Mouse (Mus musculus) gastrocnemius, adult 2 months (tissue): Measurements from ENCODE around the gene Hoxa2. TPM values are rescaled to one million over a fixed set of nuclear protein-coding genes. Genes with fewer than 3 reads are reported as not detected.

Source experiments
- DNase-seq: peaks from one replicate; pipeline ENCODE4 v3.0.0; 2022
- H3K27ac ChIP-seq: fragments of 200-600 bp; 2 replicates; pipeline ENCODE4 v1.8.1; 2022; ENCODE audit warnings: mild to moderate bottlenecking
- H3K4me3 ChIP-seq: fragments of 200-600 bp; 2 replicates; pipeline ENCODE4 v1.8.1; 2022; ENCODE audit warnings: mild to moderate bottlenecking, moderate library complexity
- CTCF ChIP-seq: fragments of 200-600 bp; IDR thresholded peaks from 2 replicates; pipeline ENCODE4 v1.8.1; 2022; ENCODE audit warnings: antibody characterized with exemption, mild to moderate bottlenecking, moderate library complexity
- intact Hi-C: fragments of 180-260 bp; cut with DNase I; formaldehyde crosslinking; loops from one replicate; pipeline ENCODE4 v1.15.1; 2025
- total RNA-seq, 2 experiments: library from RNA; stranded (reverse); gene quantifications; 2 replicates each; pipeline ENCODE4 v1.2.3; 2021

Gene Hoxa2
- total RNA-seq, 2 experiments from 2014 or later: 0.47 to 0.56 TPM

DNA sequence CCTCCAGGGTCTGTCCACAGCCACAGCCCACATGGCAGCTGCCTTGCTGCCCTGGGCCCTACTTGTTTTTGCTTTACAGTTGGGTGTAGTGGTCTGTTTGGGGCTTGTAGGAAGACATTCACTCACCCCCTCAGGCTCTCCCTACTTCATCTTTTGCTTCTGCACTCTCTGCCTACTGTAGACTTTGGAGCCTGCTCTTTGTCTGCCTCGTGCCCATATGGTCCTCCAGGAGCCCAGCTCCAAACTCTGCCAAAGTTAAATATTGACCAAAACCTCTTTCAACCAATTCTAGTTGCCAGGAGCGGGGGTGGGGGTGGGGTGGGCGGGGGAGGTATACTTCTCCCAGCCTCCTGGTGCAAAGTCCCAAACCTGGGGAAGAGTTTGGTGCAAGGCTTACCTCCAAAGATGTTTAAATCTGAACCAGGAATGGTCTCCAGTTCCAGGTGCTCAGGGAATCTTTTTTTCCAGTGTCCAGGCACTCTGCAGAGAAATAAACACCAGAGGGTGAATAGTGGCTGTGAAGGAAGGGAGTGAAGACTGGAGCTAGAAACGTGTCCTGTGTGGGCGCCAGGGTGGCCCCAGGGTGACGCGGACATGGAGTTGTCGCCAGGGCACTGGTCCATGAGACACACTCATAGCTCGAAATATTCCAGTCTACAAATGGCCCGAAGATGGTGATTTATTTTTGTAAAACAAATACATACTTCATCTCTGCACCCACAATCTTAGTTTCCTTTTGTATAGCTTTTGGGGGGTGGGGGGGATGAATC lies 18.9 kb upstream of the Hoxa2 start:
- no peak overlapping the region for H3K27ac ChIP-seq
- no peak for TF ChIP-seq CTCF
- no peak overlapping the region for H3K4me3 ChIP-seq
- DNase-seq: no peak
- intact Hi-C loops: no loop called here

DNA sequence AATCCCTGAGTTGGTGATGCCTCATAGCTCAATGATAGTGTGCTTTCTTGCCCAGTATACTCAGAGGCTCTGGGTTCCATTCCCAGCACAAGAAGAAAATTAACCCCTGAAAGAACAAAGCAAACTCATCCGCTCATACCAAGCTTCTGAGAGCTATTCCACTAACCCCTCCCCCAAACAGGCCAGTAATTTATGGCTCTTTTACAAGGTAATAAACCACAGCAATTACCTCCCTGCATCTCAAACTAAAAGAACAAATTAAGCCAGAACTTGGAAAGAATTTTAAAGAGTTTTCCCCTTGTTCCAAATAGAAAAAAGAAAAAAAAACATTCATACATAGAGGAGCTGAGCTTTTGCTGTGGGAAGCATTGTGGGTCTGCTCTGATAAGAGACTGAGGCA lies 18.2 kb upstream of the Hoxa2 start:
- intact Hi-C loops: no loop called here
- Histone ChIP-seq H3K4me3 (no peak overlapping the region), H3K27ac (no peak overlapping the region)
- no peak for TF ChIP-seq CTCF
- no peak for DNase-seq

DNA sequence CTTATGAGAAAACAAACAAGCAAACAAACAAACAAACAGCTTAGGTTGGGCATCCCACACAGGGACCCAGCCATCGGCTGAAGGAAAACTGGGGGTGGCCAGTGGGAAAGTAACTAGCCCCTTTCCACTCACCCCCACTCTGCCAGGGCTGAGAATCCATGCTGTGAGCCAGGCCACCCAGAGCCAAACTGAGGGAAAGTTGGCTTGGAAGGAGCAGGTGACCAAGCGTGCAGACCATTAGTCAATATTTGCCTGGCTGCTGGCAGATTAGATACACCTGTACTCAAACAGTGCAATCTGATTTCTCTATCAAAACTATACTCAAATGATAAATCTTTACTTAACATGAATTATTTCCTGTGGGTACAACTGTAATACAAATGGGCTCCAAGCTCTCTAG lies 17.4 kb upstream of the Hoxa2 start:
- H3K27ac ChIP-seq: no peak overlapping the region
- H3K4me3 ChIP-seq: no peak overlapping the region
- DNase-seq: no peak
- no peak for TF ChIP-seq CTCF
- intact Hi-C loops: no loop called here

DNA sequence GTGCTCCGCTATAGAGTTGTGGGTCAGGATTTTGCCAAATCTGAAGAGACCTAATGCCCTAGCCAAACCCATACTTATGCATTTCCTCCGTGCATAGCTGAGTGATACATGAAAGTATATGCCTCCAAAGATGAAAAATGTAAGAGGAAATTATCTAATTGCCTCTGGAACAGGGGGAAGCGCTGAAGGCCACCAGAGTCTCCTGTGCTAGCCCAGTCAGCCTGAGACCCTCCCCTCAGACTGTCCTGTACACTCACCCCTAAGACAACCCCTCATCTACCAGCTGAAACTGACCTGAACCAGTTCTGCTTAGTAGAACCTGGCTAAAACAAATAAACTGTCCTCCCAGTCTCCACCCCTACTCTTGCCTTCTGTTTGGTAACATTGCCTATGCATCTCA lies 16.1 kb upstream of the Hoxa2 start:
- no peak for DNase-seq
- Histone ChIP-seq H3K27ac (no peak overlapping the region), H3K4me3 (no peak overlapping the region)
- no peak for TF ChIP-seq CTCF
- intact Hi-C loops: no loop called here

DNA sequence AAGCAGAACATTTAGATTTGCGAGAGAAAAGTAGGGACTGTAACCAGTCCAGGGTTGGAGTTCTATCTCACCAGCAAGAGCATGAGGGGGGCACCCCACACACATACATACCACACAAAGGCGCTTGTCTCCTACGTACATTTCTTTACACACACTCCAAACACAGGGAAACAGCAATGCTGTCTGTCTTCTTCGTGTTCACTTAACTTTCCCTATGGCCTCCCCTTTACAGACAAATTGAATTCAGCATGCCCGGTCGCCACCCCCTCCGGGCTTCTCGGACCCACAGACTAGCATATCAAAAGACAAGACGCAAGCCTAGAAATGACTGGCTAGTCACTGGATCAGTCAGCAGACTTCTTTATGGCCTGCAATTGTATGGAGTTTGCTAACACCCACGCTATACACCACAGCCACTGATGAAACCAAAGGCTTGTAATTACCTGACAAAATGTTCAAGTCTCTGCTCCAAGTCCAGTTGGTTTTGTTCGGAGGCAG lies 15.6 kb upstream of the Hoxa2 start:
- TF ChIP-seq CTCF: no peak
- DNase-seq: no peak
- intact Hi-C loops: no loop called here
- H3K4me3 ChIP-seq: peak overlapping the region; percentile 48
- H3K27ac ChIP-seq: peak overlapping the region; percentile 56; the same call in 1 of the 2 replicates

DNA sequence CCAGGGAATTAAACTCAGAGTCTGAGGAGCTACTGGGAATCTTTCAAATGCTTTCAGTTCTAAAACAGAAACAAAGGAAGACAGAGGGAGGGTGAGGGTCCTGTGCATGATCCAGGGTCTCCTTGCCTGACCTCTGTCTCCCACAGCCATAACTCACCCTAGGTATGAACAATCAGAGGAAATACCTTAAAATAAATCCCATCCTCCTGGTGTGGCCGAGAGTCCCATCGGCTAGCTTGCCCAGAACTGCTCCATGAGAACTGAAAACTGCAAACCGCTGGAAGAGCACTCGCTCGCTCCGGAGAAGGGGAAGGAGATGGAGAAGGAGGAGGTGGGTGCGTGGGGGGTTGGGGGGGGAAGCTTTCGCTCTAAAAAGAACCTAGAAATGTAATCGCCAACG lies 15.1 kb upstream of the Hoxa2 start:
- H3K4me3 ChIP-seq: peak overlapping the region; percentile 48
- no peak for DNase-seq
- peak overlapping the region; percentile 56; the same call in 1 of the 2 replicates for H3K27ac ChIP-seq
- no peak for TF ChIP-seq CTCF
- intact Hi-C loops: no loop called here

DNA sequence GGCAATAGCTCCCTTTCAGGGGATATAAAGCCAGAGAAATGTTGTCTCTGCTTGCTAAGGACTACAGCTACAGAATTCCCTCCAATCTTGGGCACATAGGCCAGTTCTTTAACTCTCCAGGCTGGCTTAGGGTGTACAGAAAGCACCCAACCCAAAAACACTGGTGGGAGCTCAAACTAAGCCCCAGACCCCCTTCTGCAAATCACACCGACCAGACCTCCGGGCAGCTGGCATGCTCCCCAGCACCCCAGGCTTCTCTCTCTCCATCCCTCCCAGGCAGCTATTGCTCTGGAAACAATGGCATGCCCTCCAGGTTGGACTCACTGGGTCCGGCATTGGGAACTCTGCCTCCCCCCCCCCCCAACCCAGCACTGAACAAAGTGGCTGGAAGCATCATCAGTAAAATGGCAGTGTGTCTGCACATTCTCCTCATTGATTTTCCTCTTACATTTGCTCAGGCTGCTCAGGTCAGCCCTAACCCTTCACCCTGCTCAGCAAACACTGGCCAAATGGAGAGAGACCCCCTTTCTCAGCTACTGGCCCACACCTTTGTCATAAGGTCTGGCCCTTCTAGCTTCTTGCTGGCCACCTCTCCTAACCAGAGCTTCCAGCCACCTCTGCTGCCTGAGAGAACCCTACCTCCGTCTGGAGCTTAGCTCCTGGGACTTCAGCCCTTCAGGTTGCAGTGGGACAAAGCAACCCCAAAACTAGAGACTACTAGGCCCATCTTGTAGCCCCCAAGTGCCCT lies 14.5 kb upstream of the Hoxa2 start:
- DNase-seq: no peak
- no peak for TF ChIP-seq CTCF
- intact Hi-C loops: no loop called here
- peak overlapping the region; percentile 48 for H3K4me3 ChIP-seq
- H3K27ac ChIP-seq: peak overlapping the region; percentile 56; the same call in 1 of the 2 replicates

DNA sequence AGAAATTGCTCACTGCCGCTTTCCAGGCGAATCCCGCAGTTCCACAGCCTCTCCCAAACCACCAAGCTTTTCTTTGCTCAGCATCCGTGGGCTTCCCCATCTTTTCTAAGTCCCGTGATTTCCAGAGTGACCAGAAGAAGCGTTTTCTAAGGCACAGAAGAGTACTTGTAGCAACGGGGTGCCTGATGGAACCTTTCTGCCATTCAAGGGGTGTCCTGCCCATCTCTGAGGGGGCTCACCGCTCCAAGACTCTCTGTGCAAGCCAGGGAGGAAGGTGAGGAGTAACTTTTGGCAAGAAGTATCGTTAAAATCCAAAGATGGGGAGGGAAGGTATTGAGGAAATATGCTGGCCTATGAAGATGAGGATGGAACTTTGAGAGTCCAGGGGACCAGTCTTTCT lies 13.2 kb upstream of the Hoxa2 start:
- no peak for DNase-seq
- 0 out of 2 replicates have a peak overlapping the region, but pooled peaks have one; percentile 72 for H3K4me3 ChIP-seq
- H3K27ac ChIP-seq: no peak overlapping the region; the same call in 1 of the 2 replicates
- intact Hi-C loops: no loop called here
- TF ChIP-seq CTCF: no peak

DNA sequence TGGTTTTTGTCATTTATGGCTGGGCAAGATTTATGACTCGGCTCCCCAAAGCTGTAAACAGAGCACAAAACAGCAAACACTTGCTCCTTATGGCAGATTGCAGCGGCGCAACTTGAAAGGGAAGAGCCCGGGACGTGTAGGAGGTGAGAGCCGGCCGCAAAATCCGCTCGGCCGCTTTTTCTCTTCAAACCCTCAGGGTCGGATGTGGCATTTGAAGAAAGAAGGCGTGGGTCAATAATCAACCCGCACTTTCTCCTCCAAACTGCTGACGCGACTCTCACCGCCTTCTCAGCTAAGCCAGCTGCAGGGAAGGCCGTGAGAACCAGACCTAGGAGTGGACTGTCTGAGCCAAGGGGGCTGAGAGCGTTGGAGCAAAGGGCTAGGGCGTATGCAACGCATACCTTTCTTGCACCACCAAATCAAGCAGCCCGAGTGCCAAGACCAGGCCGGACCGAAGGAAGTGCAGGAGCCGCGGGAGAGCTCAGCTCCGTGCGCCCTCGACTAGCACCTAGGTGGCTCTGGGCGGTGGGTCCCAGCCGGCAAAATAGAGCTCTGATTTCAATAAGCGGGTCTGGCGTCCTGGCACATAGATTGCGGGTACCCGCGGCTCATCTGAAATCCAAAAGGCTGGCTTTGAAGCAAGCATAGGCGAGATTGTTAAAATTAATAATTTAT lies 12.6 kb upstream of the Hoxa2 start, which contains the start of gene 5730596B20Rik:
5730596B20Rik (plus strand) TSS at position 438 of the 675 bp plus-strand sequence.
- peak within 1 kb of the TSS; percentile 71 for H3K27ac ChIP-seq
- DNase-seq: no peak
- intact Hi-C loops: no loop called here
- TF ChIP-seq CTCF: no peak
- H3K4me3 ChIP-seq: peak within 1 kb of the TSS; percentile 72

DNA sequence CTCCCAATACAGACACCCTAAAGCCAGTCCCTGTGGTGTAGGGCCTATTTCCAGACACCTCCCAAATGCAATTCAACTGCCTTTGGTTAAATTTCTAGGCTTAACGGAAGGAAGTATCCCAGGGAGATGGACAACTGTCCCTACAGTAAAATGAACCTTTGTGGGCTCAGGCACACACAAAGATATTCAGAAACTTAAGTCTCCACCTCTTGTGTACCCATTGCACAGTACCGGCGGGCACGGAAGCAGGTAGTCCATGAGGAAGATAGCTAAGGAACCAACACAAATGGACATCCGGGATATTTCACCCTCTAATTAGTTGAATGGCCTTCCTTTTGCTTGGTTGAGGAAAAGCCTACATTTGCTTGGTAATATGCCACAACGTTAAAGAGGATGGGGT lies 11.8 kb upstream of the Hoxa2 start:
- intact Hi-C loops: no loop called here
- TF ChIP-seq CTCF: no peak
- no peak for DNase-seq
- Histone ChIP-seq H3K27ac (peak overlapping the region; percentile 71), H3K4me3 (peak overlapping the region; percentile 72)

DNA sequence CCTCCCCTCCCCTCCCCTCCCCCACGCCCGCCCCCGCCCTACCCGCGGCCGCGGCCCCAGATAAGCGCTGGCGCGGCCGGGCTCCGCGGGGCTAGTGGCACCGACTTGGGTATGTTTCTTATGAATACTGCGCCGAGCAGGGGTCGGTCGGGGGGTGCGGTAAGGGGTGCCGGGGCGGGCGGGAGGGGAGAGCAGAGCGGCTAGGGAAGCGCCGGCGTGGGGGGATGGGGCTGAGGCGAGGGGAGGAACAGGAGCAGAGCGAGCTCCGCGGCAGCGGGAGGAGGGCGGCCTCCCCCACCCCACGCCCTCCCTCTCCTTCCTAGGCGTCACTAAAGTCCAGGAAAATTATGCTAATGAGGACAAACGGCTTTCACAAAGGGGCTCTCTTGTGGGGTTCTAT lies 11.2 kb upstream of the Hoxa2 start:
- peak; percentile 55 for DNase-seq
- Histone ChIP-seq H3K4me3 (peak overlapping the region; percentile 72), H3K27ac (peak overlapping the region; percentile 71)
- no peak for TF ChIP-seq CTCF
- intact Hi-C loops: no loop called here

DNA sequence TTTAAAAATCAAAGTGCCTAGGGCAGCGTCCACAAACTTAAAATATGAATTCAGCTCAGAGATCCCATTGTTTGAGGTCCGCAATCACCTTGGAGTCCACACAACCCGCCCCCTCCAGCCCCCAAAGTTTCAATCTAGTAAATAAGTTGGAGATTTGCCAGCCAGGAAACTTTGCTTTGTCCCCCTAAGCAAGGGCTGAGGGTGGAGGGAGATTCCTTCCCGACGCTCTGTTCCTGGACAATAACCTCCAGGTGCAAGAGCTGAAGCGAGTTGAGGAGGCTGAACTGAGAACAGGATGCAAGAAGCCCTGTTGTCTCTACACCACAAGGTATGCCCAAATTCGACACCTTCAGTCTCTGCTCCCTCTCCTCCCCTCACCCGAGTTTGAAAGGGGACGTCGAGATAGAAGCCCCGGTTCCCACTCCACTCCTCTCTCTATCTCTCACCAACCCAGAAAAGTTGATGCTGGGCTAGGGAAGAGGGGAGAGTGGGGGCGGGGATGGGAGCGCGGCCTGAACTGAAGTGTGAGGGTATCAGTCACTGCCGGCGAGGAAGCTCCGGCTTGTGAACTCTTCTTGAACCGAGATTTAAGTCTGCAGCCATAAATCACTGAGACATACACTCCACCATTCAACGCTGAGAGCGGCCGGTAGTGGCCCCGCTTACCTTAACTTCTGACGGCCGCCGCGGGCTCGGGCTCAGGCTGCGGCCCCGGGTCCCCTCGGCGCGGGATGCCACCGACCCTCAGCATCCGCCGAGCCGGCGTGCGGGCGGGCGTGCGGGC lies 10.5 kb upstream of the Hoxa2 start:
- Histone ChIP-seq H3K27ac (peak overlapping the region; percentile 71), H3K4me3 (peak overlapping the region; percentile 72)
- intact Hi-C loops: no loop called here
- DNase-seq: peak; percentile 29
- no peak for TF ChIP-seq CTCF
